Mouse (Mus musculus) lung, postnatal 4 days (tissue): ENCODE measurements around the gene Olfr750.

Experiments used
- DNase-seq, 2 experiments: peaks; one replicate each; pipeline ENCODE4 v3.0.0; 2021

The Olfr750 gene

DNA sequence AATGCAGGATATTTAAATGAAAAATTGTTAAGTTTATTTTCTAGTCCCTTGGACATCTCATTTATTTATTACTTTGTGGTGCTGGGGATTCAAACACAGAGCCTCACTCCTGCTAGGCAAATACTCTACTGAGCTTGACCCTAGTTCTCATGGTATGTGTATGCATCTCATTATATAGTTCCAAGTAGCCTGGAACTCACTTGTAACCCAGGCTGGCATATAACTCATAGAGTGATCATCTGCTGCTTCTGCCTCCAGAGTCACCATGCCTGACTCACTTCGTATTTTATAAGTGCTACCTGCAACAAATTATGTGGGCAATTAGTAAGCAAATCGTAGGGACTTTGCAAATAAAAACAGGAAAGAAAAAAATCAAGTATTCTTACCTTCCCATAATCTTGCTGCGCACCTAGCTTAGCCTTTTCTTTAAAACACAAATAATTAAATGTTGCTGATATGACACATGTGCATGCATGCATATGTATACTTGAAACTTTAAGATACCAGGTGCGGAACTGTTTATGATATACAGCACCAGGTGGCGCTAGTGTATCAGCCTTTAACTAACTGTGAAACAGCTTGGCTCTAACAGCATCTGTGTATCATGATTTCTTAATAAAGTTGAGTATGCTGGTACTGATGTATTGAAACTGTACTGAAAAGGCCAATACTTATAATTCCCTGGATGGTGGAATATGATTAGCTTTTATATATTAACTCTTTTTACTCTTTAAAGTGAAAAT, 47.7 kb downstream of the Olfr750 start:
- DNase-seq, result peak in 1 of 2 experiments; percentile 74

GRCm38 (mm10) chr14:51024820-51025219, 49.4 kb downstream of the Olfr750 start:
- DNase-seq, result no peak

- no peak for DNase-seq
Measured at GRCm38 (mm10) chr14:51023457-51023856, 50.8 kb downstream of the Olfr750 start.

GRCm38 (mm10) chr14:51017256-51017655, 57.0 kb downstream of the Olfr750 start:
- DNase-seq, result peak; percentile 38 to 56
